Mouse (Mus musculus): Measurements from ENCODE around the gene Klhl31. TPM values are rescaled to one million over a fixed set of nuclear protein-coding genes. Genes with fewer than 3 reads are reported as not detected.

Gene Klhl31
- polyA plus RNA-seq (2014; fragmentation: Illumina TruSeq; extraction: RNeasy Lipid Tissue Mini Kit (QIAGEN cat#74804); ENCODE audit: low read depth, low replicate concordance) = 0.48 TPM

DNA sequence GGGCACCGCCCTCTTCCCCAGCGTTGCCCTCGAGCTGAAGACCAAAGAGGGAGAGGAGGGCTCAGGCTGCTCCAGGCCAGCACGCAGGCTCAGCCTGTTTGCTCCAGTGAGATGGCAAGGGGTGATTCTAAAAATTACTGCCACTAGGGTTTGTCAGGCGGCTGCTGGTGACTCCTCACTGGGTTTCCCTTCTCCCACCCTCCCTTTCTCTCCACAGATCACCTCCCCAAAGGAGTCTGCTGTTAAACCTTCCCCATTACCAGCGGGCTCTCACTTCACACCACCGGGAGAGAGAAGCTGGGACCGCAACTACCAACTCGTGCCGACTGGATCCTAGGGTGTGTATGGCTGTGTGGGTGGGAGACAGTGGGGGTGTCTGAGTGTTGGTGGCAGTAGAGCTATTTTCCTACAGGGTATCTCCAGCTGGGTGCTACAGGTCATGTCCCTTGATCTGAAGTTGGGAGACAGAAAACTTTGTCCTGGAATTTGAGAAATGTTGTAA, at the start of gene Klhl31:
Klhl31 (plus strand) TSS at position 51 of the 502 bp plus-strand sequence.

Other genes with a start within 250 kb of the Klhl31 start
- 140 TPM for gene Lrrc1, start 91.6 kb upstream of the Klhl31 start, polyA plus RNA-seq (2014; fragmentation: Illumina TruSeq; extraction: RNeasy Lipid Tissue Mini Kit (QIAGEN cat#74804); ENCODE audit: low read depth, low replicate concordance)
- 34.8 TPM for gene Gclc, start 118.0 kb downstream of the Klhl31 start, polyA plus RNA-seq (2014; fragmentation: Illumina TruSeq; extraction: RNeasy Lipid Tissue Mini Kit (QIAGEN cat#74804); ENCODE audit: low read depth, low replicate concordance)

Measured in testis, adult 10 weeks (tissue).